Mouse (Mus musculus) kidney, adult 2 months (tissue): ENCODE measurements at regions not wholly inside any gene's neighbourhood (a gene's known extent, or its start where the extent isn't known, plus 50 kb on each side); places are given as distances from the start of the nearest gene placed in this dataset.

Experiments
- CTCF ChIP-seq: fragments of 200-500 bp; conservative IDR thresholded peaks from 2 replicates; pipeline ENCODE4 v1.5.1; 2011; ENCODE audit warnings: low read depth, mild to moderate bottlenecking, control low read depth, low read length, moderate library complexity, mixed read lengths; ENCODE audit not compliant: insufficient read depth, insufficient read length
- POLR2A ChIP-seq: fragments of 200-500 bp; IDR thresholded peaks from one replicate; pipeline ENCODE4 v1.6.1; 2011; ENCODE audit warnings: low read depth, low read length, control low read depth

DNA sequence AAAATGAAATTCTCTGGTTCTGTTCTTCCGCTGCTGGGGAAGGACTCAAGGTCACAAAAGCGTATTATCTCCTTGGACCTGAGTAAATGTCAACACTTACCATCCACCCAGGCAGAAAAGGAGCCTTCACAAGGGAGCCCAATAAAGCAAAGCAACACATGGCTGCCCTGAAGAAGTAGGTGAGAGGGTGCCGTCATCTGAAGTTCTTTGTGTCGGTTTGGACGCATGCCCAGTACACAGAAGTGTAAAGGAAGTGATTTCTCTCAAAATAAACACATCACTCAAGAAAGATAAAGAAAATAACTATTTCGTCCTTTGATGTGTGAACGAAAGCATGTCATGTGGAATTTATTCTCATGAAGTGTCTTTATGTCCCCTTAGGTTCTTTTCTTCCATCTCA is 559.0 kb upstream of the A1bg start:
- TF ChIP-seq CTCF (no peak), POLR2A (no peak)
